Mouse (Mus musculus) liver, embryonic 14.5 days (tissue): ENCODE results near the gene Fam126b. TPM values are rescaled to one million over a fixed set of nuclear protein-coding genes. Genes with fewer than 3 reads are reported as not detected.
"Not testable (repeated sequence)": the region's sequence is repeated elsewhere in the genome, so short reads cannot be mapped to it uniquely, and the experiment has no call there.

ENCODE experiments used
- ATAC-seq: fragments of 200-750 bp; cut with Nextera tagmentation; 2 replicates; pipeline ENCODE4 v1.8.0; 2017; ENCODE audit warnings: moderate number of reproducible peaks, mild to moderate bottlenecking, moderate library complexity; ENCODE audit not compliant: insufficient read depth
- DNase-seq, 3 experiments: peaks; one replicate each; pipeline ENCODE4 v3.0.0-alpha.2; 2012 to 2013; ENCODE audit warnings: low read depth in 3 of 3, low spot score in 3 of 3
- H3K27ac ChIP-seq: fragments of 300-500 bp; sonication (generic); 2 replicates; pipeline ENCODE4 v1.5.1; 2014; ENCODE audit warnings: moderate library complexity, mild to moderate bottlenecking, control low read depth, inconsistent platforms
- H3K27me3 ChIP-seq: fragments of 300-500 bp; sonication (generic); 2 replicates; pipeline ENCODE4 v1.6.1; 2014; ENCODE audit warnings: mild to moderate bottlenecking, low read length, moderate library complexity; ENCODE audit not compliant: control insufficient read depth, insufficient read depth
- H3K36me3 ChIP-seq: fragments of 300-500 bp; sonication (generic); replicated peaks from 2 replicates; pipeline ENCODE4 v1.6.1; 2014; ENCODE audit warnings: low read depth; ENCODE audit not compliant: control insufficient read depth, insufficient read depth
- H3K4me1 ChIP-seq, 2 experiments: fragments of 200-500 bp in 1 of 2; fragments of 300-500 bp in 1 of 2; sonication (generic) in 1 of 2; replicated peaks; 2 replicates each; pipeline ENCODE4 v1.6.1; 2012 to 2014; ENCODE audit warnings: antibody characterized with exemption in 1 of 2, inconsistent platforms in 1 of 2, low read length in 1 of 2; ENCODE audit not compliant: control insufficient read depth in 2 of 2, insufficient read depth in 2 of 2
- H3K4me2 ChIP-seq: fragments of 300-500 bp; sonication (generic); 2 replicates; pipeline ENCODE4 v1.6.1; 2014; ENCODE audit warnings: low read depth, mild to moderate bottlenecking, control low read depth, moderate library complexity
- H3K4me3 ChIP-seq, 2 experiments: fragments of 200-500 bp in 1 of 2; fragments of 300-500 bp in 1 of 2; sonication (generic) in 1 of 2; 2 replicates each; pipeline ENCODE4 v1.5.1; 2012 to 2014; ENCODE audit warnings: low read depth in 2 of 2, low read length in 2 of 2, mild to moderate bottlenecking in 2 of 2, control low read depth in 1 of 2, inconsistent platforms in 1 of 2, moderate library complexity in 1 of 2; ENCODE audit not compliant: insufficient read depth in 1 of 2
- H3K9ac ChIP-seq: fragments of 300-500 bp; sonication (generic); replicated peaks from 2 replicates; pipeline ENCODE4 v1.6.1; 2014; ENCODE audit warnings: mild to moderate bottlenecking, control low read depth, moderate library complexity
- H3K9me3 ChIP-seq: fragments of 300-500 bp; sonication (generic); 2 replicates; pipeline ENCODE4 v1.6.1; 2016; ENCODE audit warnings: low read length, mixed read lengths; ENCODE audit not compliant: control insufficient read depth
- CTCF ChIP-seq: IDR thresholded peaks from 2 replicates; pipeline ENCODE4 v1.5.1; 2016; ENCODE audit warnings: antibody characterized with exemption, low read depth, control low read depth
- EP300 ChIP-seq: IDR thresholded peaks from 2 replicates; pipeline ENCODE4 v1.6.1; 2016; ENCODE audit warnings: antibody characterized with exemption, low read depth
- WGBS: fragments of 180-500 bp; shearing (Covaris S2); extraction: QIAGEN DNeasy Blood & Tissue Kit; methylation state at CpG from one replicate; pipeline ENCODE4 v1.1.7; 2014; ENCODE audit not compliant: insufficient replicate concordance; 5-methylcytosine and 5-hydroxymethylcytosine counted together
- polyA plus RNA-seq, 2 experiments: library from polyadenylated mRNA; depleted of rRNA in 1 of 2; stranded (reverse) in 1 of 2; unstranded in 1 of 2; fragments of >200 nt; fragmentation: Nextera tagmentation in 1 of 2; extraction: Ambion mirVana in 1 of 2; gene quantifications; 2 replicates each; pipeline versions ENCODE4 v1.2.1 to v1.2.3; 2012 to 2014

Gene Fam126b
- polyA plus RNA-seq (2012; rRNA removed) = 0.63 and 0.95 TPM in 2 replicates
- polyA plus RNA-seq (2014; fragmentation: Nextera tagmentation; extraction: Ambion mirVana) = 2.4 and 2.9 TPM in 2 replicates

- Histone ChIP-seq H3K4me2 (peak within 1 kb of the TSS; percentile 92), H3K9me3 (no peaks in the 10 kb centered on the region), H3K9ac (peak within 1 kb of the TSS; percentile 93), H3K27ac (peak within 1 kb of the TSS; percentile 75), H3K27me3 (no peaks in the 10 kb centered on the region), H3K36me3 (peaks cover 4% of the 10 kb centered on the region; the same call in 1 of the 2 replicates), H3K4me3 (peak within 1 kb of the TSS; percentile 73 to 90), H3K4me1 (peaks cover 3 to 5% of the 10 kb centered on the region in 2 experiments)
- under 1% methylated on average over 41 of the region's 41 CpGs for WGBS
- TF ChIP-seq EP300 (no peak), CTCF (peak; percentile 41)
- ATAC-seq (peak; percentile 99), DNase-seq (peak; percentile 85)
These were observed at the start of gene Fam126b, which contains the start of gene Ndufb3 for GRCm38 (mm10) chr1:58586171-58586997. Gene Fam126b, minus strand, starts transcription at chr1:58586323. Gene Ndufb3, plus strand, starts transcription at chr1:58586384.

- DNase-seq, H3K4me2 ChIP-seq, H3K9ac ChIP-seq, ATAC-seq, H3K9me3 ChIP-seq, H3K4me1 ChIP-seq, H3K27me3 ChIP-seq, H3K36me3 ChIP-seq, H3K4me3 ChIP-seq, H3K27ac ChIP-seq: not testable (repeated sequence)
- WGBS = 33% methylated on average over 1 of the region's 2 CpGs
These were observed 42.7 kb upstream of the Fam126b start for GRCm38 (mm10) chr1:58628847-58629246.

GRCm38 (mm10) chr1:58621996-58622748 lies 36.0 kb upstream of the Fam126b start:
- DNase-seq (no peak), ATAC-seq (no peak)
- Histone ChIP-seq H3K27me3 (no peaks in the 10 kb centered on the region), H3K9me3 (no peaks in the 10 kb centered on the region), H3K9ac (no peak overlapping the region), H3K4me1 (no peaks in the 10 kb centered on the region), H3K36me3 (no peaks in the 10 kb centered on the region), H3K27ac (no peak overlapping the region), H3K4me2 (no peak overlapping the region), H3K4me3 (no peak overlapping the region)
- 60% methylated on average over 7 of the region's 7 CpGs for WGBS
- no peak for TF ChIP-seq EP300
- no peak for TF ChIP-seq CTCF

- no peak for ATAC-seq
- 64% methylated on average over 3 of the region's 3 CpGs for WGBS
These were observed 35.1 kb upstream of the Fam126b start for GRCm38 (mm10) chr1:58621251-58621650.

GRCm38 (mm10) chr1:58618766-58619165 lies 32.6 kb upstream of the Fam126b start:
- no peak overlapping the region for H3K9ac ChIP-seq
- ATAC-seq (no peak), DNase-seq (no peak)
- H3K27ac ChIP-seq = no peak overlapping the region
- no peaks in the 10 kb centered on the region for H3K36me3 ChIP-seq
- H3K4me1 ChIP-seq = no peaks in the 10 kb centered on the region; a peak in 1 of 4 replicates
- no peaks in the 10 kb centered on the region for H3K9me3 ChIP-seq
- WGBS = 65% methylated on average over 2 of the region's 2 CpGs
- TF ChIP-seq CTCF (peak; percentile 37), EP300 (no peak)
- H3K4me3 ChIP-seq = no peak overlapping the region
- H3K27me3 ChIP-seq = no peaks in the 10 kb centered on the region
- no peak overlapping the region for H3K4me2 ChIP-seq

More at GRCm38 (mm10) chr1:58621251-58621650, 35.1 kb upstream of the Fam126b start:
- Histone ChIP-seq H3K9me3 (no peaks in the 10 kb centered on the region), H3K27me3 (no peaks in the 10 kb centered on the region), H3K4me1 (no peaks in the 10 kb centered on the region), H3K4me2 (no peak overlapping the region), H3K4me3 (no peak overlapping the region), H3K36me3 (no peaks in the 10 kb centered on the region), H3K9ac (no peak overlapping the region), H3K27ac (no peak overlapping the region)
- no peak for DNase-seq
- TF ChIP-seq EP300 = no peak
